Mouse (Mus musculus) left cerebral cortex, postnatal 25 days (tissue): Measurements from ENCODE around the gene Slc6a13. TPM values are rescaled to one million over a fixed set of nuclear protein-coding genes. Genes with fewer than 3 reads are reported as not detected.

Experiments used
- DNase-seq, 2 experiments: peaks; one replicate each; pipeline ENCODE4 v3.0.0; 2022; ENCODE audit warnings: low spot score in 2 of 2, mixed read lengths in 1 of 2
- intact Hi-C: fragments of 180-260 bp; cut with DNase I; formaldehyde crosslinking; loops from one replicate; pipeline ENCODE4 v1.15.1; 2025
- total RNA-seq, 2 experiments: library from RNA; stranded (reverse); gene quantifications; 2 replicates each; pipeline ENCODE4 v1.2.3; 2021

Gene Slc6a13
- total RNA-seq = 10 to 100 TPM; 12.5 to 20.7 TPM

DNA sequence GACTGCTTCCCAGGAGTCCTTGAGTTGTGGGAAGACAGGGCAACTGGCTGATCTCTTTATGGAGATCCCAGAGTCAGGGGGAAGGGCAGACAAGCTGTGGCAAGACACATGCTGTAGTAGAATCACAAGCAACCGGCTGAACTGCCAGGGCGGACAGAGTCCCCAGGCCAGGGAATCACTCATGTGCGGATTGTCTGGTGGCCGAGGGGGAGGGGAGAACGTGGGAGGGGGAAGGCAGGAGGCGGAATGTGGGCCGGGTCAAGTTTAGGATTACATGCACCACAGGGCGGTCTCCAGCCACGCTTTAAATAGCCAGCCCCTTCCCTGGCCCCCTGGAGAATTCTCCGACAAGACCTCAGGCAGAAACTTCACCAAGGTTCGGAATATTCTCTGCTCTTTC is at the start of gene Slc6a13:
Gene Slc6a13 (plus strand): TSS at position 274 of the 400 bp plus-strand sequence.
- DNase-seq = no peak
- intact Hi-C loops = no loop called here

DNA sequence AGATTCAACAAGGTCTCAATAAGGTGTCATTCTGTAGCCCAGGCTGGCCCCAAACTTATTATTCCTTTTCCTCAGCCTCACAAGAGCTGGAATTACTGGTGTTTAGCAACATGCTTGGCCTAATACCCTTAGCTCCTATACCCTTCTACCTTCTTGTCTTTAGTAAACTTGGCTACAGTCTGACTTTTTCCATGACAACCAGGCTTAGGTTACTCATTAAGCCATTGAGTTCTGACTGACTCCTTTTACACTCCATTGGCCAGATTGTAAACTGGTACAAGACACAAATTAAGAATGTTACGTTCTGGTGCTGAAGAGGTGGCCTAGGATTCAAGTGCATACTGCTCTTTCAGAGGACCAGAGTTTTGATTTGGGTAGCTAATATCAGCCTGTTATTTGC is 49.6 kb upstream of the Slc6a13 start:
- no peak for DNase-seq
- intact Hi-C loops = no loop called here

DNA sequence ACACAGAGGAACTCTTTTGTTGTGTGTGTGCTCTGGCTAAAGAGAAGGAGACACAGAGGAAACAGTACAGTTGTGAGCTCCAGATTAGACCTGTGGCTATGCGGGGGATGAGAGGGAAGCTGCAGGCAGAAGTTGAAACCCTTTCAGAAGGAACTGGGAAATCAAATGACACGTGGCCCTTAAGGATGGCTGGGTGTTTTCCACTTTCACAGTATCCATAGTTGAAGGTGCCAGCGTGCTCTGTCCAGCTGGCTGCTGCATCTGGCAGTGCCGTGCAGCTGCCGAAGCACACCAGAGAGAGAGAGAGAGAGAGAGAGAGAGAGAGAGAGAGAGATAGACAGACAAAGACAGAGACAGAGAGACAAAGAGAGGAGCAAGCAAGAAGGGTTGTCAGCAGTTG is 48.8 kb upstream of the Slc6a13 start:
- intact Hi-C loops = no loop called here
- no peak for DNase-seq

DNA sequence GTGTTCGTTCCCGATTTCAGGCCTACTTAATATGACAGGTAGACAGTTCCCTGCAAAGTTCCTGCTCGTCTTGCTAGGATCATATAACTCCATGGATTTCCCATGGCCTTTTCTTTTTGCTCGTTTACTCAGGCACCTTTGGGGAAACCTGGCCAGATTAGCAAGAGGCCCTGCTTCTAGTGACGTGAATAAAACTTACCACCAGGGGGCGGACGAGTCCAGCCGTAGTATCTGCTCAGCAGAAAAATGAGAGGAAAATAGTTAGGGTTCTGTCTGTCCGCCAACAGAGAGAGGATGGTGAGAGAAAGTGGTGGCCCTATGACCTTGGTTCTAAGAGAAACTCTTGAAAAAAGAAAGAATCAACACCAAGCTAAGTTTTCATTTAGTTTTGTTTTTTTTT is 39.5 kb upstream of the Slc6a13 start:
- peak; percentile 77 to 80 for DNase-seq
- intact Hi-C loops = no loop called here

DNA sequence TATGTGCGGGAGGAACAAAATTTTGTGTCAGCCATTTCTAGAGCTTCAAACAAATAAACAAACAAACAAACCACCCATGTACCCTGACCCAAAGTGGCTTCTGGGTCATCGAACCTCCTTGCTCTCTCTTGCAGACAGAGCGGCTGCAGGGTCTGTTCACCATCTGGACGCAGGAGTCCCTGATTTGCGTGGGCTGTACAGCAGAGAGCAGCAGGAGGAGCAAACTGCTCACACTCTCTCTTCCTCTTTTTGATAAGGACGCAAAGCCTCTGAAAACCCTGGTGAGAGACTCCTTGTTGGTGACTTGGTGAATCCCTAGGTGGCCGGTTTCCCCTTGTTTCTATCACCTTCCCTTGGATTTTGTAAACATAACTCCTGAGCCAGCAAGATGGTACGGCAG is 38.8 kb upstream of the Slc6a13 start:
- no peak for DNase-seq
- intact Hi-C loops = no loop called here

DNA sequence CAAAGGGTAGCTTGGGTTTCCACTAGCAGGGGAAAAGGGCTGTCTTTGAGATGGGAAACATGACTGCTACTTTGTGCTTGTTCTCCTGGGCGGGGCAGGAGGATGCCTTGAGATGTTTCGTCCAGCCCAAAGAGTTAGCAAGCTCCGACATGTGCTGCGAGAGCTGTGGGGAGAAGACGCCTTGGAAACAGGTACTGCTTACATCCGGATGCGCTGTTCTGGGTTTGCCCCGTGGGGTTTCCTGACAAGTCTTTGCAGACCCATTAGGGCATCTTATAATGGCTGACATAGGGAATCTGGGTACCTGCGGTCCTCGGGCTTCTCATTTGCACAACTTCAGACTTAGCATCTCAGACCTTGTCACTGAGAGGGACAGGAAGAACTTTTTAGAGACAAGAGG is 38.0 kb upstream of the Slc6a13 start:
- DNase-seq = no peak
- intact Hi-C loops = loop anchor here (2.0 kb wide), 1 partner anchor 77 kb away; no protein-coding TSS in a partner anchor

DNA sequence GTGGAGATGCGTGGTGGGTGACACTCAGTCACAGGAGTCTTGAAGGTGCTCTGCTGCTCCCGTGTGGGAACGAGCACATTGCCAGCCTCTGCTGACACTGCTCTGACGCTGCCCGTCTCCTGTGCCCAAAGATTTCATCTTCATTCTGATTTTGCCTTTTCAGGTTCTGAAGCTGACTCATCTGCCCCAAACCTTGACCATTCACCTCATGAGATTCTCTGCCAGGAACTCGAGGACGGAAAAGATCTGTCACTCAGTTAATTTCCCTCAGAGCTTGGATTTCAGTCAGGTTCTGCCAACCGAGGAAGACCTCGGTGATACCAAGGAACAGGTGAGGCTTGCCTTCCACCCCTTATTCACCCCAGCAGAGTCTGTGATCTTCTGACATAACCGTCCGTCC is 37.5 kb upstream of the Slc6a13 start:
- DNase-seq = no peak
- intact Hi-C loops = loop anchor here (2.0 kb wide), 1 partner anchor 78 kb away; no protein-coding TSS in a partner anchor

DNA sequence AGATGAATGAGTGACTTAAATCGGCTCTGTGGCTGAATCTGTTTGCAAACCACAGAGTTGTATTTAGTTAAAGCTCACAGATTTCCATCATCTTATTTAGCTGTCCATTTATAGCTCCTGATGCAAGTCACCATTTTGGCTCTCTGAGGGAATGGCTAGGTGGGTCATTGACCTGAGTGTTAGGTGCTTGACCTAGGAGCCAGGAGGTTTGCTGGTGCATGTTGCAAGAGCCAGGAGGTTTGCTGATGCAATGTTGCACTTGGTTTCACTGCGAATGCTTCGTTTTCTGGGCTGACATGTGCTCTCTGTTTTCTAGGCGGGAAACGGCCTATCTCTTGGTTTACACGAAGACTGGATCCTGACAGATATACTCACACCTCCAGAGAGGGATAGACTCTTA is 29.9 kb upstream of the Slc6a13 start:
- intact Hi-C loops = loop anchor here (5.0 to 10.0 kb wide), 2 partner anchors 65 to 97 kb away; no protein-coding TSS in a partner anchor
- DNase-seq = no peak

DNA sequence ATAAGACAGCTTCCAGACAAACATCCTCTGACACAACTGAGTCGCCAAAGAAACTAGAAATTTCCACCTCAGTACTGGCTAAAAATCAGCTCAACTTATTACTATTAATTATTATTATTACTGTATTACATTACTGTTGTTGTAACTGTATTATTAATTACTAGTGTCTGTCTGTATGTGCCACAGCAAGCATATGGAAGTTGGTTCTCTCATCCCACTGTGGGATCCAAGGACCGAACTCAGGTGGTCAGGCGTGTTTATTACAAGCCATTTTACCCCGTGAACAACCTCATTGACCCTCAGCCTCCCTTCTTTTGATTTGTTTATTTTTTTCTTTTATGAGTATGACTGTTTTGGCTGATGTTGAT is 28.3 kb upstream of the Slc6a13 start:
- DNase-seq = no peak
- intact Hi-C loops = loop anchor here (1.0 to 10.0 kb wide), 3 partner anchors 63 to 262 kb away; no protein-coding TSS in a partner anchor

DNA sequence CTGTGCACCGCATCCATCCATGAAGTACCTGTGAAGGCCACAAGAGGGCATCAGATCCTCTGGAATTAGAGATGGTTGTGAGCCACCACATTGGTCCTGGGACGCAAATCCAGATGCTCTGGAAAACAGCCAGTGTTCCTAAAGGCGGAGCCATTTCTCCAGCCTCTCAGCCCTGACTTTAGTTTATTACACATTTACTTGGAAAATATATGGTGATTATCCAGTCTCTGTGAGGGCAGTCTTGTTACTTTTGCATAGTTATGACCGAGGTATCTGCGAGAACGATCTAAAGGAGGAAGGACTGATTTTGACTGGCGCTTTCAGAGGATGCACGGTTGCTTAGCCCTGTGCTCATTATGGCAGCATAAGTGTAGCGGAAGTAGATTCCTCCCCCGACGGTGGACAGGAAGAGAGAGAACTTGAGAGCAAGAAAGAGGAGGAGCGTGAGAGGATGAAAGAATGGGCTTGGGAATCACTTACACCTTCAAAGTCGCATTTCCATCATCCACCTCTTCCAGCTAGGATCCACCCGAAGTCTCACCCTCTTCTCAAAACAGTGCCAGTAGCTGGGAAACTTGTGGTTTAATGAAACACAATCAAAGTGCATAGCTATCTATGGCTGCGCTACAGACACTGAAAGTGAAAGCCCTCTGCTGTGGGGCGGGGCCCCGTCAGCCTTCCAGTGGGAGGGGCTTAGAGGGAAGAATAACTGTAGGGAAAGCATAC is 27.8 kb upstream of the Slc6a13 start:
- intact Hi-C loops = loop anchor here (1.0 to 10.0 kb wide), 3 partner anchors 63 to 261 kb away; no protein-coding TSS in a partner anchor
- peak; percentile 82 to 85 for DNase-seq

DNA sequence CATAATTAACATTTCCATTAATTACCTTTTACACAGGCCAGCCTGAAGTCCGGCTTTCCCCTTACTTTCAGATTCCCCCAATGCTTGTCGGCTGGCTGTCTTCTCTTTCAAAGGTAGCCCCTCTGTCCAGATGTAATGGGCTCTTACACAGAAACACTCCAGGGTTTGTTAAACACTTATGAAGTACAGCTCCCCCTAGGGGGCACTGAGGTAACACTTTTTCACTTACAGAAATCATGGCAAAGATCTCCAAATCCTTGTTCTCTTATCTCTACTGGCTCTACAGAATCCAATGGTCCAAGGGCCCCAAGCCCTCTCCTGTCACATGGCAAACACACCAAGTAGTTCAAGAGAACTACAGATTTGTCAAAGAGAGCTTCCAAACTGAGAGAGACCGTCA is 25.7 kb upstream of the Slc6a13 start:
- intact Hi-C loops = loop anchor here (5.0 to 10.0 kb wide), 2 partner anchors 60 to 93 kb away; no protein-coding TSS in a partner anchor
- DNase-seq = peak; percentile 13 to 55

DNA sequence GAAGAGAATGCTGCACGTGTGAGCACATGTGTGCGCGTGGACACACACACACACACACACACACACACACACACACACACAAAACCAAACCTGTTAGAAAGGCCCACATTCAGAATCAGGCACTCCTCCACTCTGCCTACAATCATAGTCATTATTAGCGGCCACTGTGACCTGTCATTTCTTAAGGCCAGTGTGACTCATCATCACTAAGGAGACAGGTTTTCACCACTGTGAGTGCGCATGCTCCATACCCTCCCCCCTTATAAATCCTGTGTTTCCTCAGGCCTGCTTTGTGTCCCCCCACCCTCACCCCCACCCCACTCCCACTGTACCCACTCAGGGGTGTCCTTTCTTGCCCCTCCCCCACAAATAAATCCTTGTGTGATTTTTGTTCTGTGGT is 15.9 kb upstream of the Slc6a13 start:
- no peak for DNase-seq
- intact Hi-C loops = no loop called here

DNA sequence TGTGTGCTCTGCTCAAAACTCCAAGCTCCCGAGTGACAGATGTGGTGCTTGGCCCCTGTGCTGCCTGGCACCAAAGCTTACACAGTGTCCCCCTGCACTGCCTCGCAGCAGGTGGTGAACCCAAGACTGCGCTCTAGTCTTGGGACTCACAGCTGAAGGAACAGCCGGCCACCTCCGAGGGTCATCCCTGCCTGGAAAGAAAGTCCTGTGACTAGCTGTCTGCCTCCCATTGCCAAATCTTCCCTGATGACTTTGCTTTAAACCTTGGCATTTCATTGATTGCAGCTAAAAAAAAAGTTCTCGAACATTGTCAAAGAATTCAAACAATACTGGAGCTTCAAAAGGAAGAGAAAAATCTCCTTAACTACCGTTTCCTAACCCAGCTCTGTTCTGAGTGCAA is 710 bp upstream of the Slc6a13 start:
- intact Hi-C loops = no loop called here
- no peak for DNase-seq

DNA sequence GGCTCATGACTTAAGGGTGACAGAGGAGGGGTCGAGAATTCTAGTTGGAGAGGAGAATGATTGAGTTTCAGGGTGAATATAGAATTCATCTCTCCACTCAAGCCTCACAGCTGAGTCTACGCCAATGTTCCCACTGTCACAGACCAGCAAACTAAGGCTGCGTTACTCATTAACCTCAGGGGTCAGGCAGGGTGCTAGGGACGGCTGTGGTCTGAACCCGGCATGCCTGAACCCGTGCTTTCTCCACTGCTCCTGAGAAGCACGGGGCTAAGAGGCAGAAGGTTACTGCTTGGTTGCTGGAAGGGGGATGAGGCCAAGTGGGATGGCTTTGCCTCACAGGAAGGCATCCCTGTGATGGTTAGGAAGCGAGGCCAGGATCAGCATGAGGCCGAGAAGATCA is 477 bp downstream of the Slc6a13 start:
- no peak for DNase-seq
- intact Hi-C loops = no loop called here

DNA sequence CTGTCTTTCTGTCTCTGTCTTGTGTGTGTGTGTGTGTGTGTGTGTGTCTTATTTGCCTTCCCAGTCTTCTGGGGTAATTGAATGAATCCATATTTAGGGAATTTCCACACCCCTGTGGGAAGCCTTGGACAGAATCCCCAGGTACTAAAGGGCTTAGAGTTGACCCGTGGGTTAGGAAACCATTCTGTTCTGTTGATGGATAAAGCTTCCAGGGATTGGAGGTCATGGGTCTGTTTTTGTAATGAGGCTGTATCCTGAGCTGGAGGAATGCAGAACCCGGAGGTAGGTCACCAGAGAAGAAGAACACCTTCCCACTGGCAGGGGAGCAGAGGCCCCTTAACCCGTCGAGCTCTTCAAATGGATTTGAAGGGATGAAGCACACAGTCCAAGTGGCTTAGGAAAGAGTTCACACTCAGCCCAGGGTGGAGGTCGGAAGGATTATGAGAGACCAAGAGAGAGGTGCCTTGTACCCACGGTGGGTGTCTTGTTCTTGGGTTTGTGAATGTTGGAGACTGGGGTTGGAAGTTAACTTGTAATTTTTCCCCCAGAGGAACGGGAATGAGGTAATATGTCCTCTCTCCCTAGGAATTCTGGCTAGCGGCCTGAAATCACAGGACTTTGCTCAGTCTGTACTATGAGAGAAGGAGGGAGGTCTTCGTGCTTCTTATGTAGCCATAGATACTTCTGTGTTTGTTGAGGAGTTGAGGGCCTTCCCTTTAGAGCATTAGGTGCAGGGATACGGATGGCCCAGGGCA is 3.6 kb downstream of the Slc6a13 start:
- intact Hi-C loops = no loop called here
- no peak for DNase-seq

DNA sequence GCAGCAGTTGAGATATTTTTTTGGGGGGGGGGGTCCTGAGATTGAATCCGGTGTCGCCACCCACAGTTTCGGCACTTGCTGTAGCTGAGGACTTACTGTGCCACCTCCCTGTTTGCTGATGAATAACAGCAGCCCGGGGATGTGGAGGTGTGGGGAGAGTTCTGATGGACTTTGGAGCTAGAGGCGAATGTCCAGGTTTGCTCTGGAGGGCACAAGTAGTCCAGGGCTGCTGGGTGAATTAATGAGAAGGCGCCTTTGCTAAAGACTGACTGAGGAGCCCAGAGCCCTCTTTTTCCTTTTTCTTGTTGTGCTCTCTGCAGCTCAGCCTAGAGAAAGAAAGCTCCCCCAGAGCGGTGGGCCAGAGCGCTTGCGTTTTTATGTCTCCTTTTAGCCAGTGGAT is 4.6 kb downstream of the Slc6a13 start:
- no peak for DNase-seq
- intact Hi-C loops = no loop called here

DNA sequence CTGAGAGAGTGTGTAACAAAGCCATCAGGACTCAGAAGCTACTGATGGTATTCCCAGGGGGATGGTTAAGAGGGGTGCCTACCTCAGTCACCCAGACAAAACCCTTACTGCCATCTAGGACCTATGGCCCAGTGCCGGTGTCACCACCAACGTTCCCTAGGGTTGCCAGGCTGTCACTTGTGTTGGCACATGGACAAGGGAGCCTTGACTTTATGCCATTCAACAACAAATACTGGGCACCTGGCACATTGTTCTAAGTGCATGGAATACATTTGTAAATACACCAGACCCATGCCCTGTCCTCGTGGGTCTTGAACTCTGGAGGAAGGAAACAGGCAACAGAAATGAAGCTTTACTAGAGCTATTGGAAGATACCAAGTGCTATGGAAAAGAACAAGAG is 5.5 kb downstream of the Slc6a13 start:
- DNase-seq = no peak
- intact Hi-C loops = no loop called here

DNA sequence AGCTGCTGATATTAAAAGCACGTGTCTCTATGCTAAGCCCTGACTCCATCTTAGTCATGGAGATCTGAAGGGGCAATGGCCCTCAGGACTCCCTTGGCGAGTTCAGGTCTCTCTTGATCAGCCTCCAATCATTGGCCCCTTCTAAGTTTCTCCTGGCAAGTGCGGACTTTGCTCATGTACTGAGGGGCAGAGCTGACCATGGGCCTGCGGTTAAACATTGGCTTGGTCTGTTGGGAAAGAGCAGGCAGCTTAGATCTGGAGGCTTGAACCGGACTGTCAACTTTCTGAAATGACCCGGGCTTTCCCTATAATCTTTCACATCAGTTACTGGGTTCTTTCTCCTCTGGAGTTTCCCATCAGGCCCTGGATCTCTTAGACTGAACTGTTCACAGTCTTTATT is 11.0 kb downstream of the Slc6a13 start:
- DNase-seq = no peak
- intact Hi-C loops = no loop called here

DNA sequence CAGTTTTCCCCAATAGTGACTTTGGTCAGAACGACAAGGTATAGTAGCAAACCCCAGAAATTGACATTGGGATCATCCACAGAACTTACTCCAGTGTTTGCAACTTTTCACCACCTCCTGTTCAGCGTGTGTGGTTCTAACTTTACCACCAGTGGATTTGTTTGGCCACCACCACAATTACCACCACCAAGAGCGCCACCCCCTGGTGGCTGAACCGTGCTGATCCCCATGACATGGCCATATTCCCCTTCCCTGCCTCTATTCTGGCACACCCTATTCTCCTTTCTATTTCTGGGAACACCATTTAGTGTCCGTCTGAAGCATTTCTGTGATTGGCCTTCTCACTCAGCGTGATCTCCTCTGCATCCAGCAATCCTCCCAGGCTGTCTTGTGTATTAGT is 19.1 kb downstream of the Slc6a13 start:
- DNase-seq = no peak
- intact Hi-C loops = no loop called here

DNA sequence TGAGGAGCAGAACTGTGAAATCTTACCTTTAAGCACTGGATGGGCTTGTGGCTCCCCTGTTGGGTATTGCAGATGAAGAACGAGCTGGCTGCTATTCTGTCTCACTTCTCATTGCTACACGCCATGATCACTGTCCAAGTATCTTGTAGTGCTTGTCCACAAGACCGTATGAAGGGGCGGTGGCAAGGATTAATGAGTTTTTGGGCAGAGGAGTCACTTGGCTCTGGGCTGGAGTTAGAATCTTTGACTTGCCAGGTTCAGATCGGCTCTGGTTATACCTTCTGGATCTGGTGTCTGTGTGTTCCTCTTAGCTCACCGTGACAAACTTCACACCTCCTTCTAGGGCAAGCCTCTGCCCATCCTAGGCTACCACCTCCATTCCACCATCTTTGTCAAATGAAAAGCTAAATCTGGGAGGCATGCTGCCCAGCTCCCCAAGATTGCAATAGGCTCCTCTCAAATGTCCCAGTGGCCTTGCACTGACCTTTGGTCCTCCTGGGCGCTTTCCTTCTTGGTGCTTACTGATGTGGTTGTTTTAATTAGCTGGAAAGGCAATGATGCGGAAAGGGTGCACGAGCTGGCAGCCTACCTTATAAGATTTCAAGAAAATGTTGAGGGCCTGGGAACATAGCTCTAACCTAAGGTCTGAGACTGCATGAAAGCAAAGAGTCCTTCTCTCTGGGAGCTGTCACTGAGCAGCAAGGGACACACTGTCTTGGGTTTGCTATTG is 22.5 kb downstream of the Slc6a13 start:
- DNase-seq = no peak
- intact Hi-C loops = no loop called here
